Mouse (Mus musculus) forebrain, embryonic 11.5 days (tissue): Measurements from ENCODE around the gene Dedd2. TPM values are rescaled to one million over a fixed set of nuclear protein-coding genes. Genes with fewer than 3 reads are reported as not detected.

Experiments
- ATAC-seq: fragments of 200-750 bp; cut with Nextera tagmentation; replicated peaks from 2 replicates; pipeline ENCODE4 v1.8.0; 2017; ENCODE audit warnings: moderate TSS enrichment; ENCODE audit not compliant: low FRiP score
- DNase-seq: peaks from one replicate; pipeline ENCODE4 v3.0.0-alpha.2; 2017; ENCODE audit warnings: low spot score
- H3K27ac ChIP-seq: fragments of 300-500 bp; sonication (generic); 2 replicates; pipeline ENCODE4 v1.5.1; 2014; ENCODE audit warnings: low read depth, low read length
- H3K27me3 ChIP-seq: fragments of 300-500 bp; sonication (generic); 2 replicates; pipeline ENCODE4 v1.6.1; 2014; ENCODE audit warnings: mild to moderate bottlenecking, low read length, mixed read lengths; ENCODE audit not compliant: control insufficient read depth, insufficient read depth
- H3K36me3 ChIP-seq: fragments of 300-500 bp; sonication (generic); 2 replicates; pipeline ENCODE4 v1.6.1; 2014; ENCODE audit warnings: mild to moderate bottlenecking, low read length, moderate library complexity, mixed read lengths; ENCODE audit not compliant: control insufficient read depth, insufficient read depth
- H3K4me1 ChIP-seq: fragments of 300-500 bp; sonication (generic); replicated peaks from 2 replicates; pipeline ENCODE4 v1.6.1; 2014; ENCODE audit warnings: low read length, mixed read lengths; ENCODE audit not compliant: control insufficient read depth, insufficient read depth
- H3K4me2 ChIP-seq: fragments of 300-500 bp; sonication (generic); 2 replicates; pipeline ENCODE4 v1.6.1; 2014; ENCODE audit warnings: low read depth, mild to moderate bottlenecking, low read length, moderate library complexity, mixed read lengths; ENCODE audit not compliant: severe bottlenecking
- H3K4me3 ChIP-seq: fragments of 300-500 bp; sonication (generic); 2 replicates; pipeline ENCODE4 v1.5.1; 2014; ENCODE audit warnings: low read depth, low read length
- H3K9ac ChIP-seq: fragments of 300-500 bp; sonication (generic); 2 replicates; pipeline ENCODE4 v1.6.1; 2014; ENCODE audit warnings: low read length
- H3K9me3 ChIP-seq: fragments of 300-500 bp; sonication (generic); 2 replicates; pipeline ENCODE4 v1.6.1; 2016; ENCODE audit warnings: low read length, mixed read lengths; ENCODE audit not compliant: control insufficient read depth
- WGBS: fragments of 180-500 bp; shearing (Covaris S2); extraction: QIAGEN DNeasy Blood & Tissue Kit; methylation state at CpG from one replicate; pipeline ENCODE4 v1.1.7; 2014; 5-methylcytosine and 5-hydroxymethylcytosine counted together
- polyA plus RNA-seq: library from polyadenylated mRNA; unstranded; fragments of >200 nt; fragmentation: Nextera tagmentation; extraction: Ambion mirVana; gene quantifications from 2 replicates; pipeline ENCODE4 v1.2.1, GENCODE M21; 2014

Gene Dedd2
- polyA plus RNA-seq, 1 experiment from 2014 or later: 11.2 TPM

GRCm38 (mm10) chr7:25197384-25198018 lies 22.9 kb downstream of the Dedd2 start:
- DNase-seq (no peak), ATAC-seq (no peak)
- Histone ChIP-seq H3K27ac (no peak overlapping the region), H3K4me2 (no peak overlapping the region), H3K4me3 (no peak overlapping the region), H3K9me3 (no peaks in the 10 kb centered on the region), H3K27me3 (no peaks in the 10 kb centered on the region), H3K4me1 (no peaks in the 10 kb centered on the region), H3K9ac (no peak overlapping the region), H3K36me3 (no peaks in the 10 kb centered on the region)
- 81% methylated on average over 10 of the region's 10 CpGs for WGBS

- no peaks in the 10 kb centered on the region for H3K4me1 ChIP-seq
- no peak overlapping the region for H3K4me2 ChIP-seq
- H3K36me3 ChIP-seq: no peaks in the 10 kb centered on the region
- H3K9ac ChIP-seq: no peak overlapping the region
- H3K27me3 ChIP-seq: no peaks in the 10 kb centered on the region
- no peaks in the 10 kb centered on the region for H3K9me3 ChIP-seq
- DNase-seq (no peak), ATAC-seq (no peak)
- 93% methylated on average over 9 of the region's 9 CpGs for WGBS
- H3K4me3 ChIP-seq: no peak overlapping the region
- no peak overlapping the region for H3K27ac ChIP-seq
Observed at GRCm38 (mm10) chr7:25196107-25196506, 24.3 kb downstream of the Dedd2 start.

DNA sequence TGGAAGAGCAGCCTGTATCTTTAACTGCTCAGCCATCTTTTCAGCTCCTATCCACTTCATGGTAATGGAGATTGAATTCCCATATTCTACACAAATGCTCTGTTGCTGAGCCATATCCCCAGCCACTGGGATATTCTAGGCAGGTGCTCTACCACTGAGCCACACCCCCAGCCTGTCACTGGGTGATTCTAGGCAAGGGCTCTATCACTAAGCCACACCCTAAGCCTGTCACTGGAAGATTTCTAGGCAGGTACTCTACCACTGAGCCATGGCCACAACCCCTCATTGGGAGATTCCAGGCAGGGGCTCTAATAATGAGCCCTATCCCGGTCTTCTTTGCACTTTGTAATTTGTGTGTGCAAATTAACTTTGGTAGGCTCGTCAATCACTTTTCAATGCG lies 25.3 kb downstream of the Dedd2 start:
- ATAC-seq (no peak), DNase-seq (no peak)
- Histone ChIP-seq H3K4me2 (no peak overlapping the region), H3K4me3 (no peak overlapping the region), H3K27ac (no peak overlapping the region), H3K9ac (no peak overlapping the region), H3K36me3 (no peaks in the 10 kb centered on the region), H3K27me3 (no peaks in the 10 kb centered on the region), H3K9me3 (no peaks in the 10 kb centered on the region), H3K4me1 (no peaks in the 10 kb centered on the region)
- 77% methylated on average over 3 of the region's 3 CpGs for whole genome bisulfite sequencing

DNA sequence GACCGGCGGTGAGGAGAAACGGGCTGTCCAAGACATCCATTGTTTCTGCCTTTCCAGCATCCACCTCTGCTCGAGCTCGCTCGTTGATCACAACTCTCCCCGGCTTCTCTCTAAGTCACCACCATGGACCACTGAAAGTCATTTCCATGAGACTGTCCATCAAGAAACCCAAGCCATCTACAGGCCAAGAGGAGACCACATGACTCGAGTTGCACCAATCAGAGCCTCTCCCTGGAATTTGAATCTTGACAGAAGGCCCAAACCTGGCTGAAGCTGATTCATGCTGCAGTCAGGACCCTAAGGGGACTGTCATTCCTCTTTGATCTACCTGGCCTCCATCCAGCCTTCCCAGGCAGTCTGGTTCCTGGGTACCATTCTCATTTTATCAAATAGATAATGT lies 28.3 kb downstream of the Dedd2 start:
- Histone ChIP-seq H3K9ac (no peak overlapping the region), H3K4me3 (no peak overlapping the region), H3K9me3 (no peaks in the 10 kb centered on the region), H3K27me3 (no peaks in the 10 kb centered on the region), H3K4me2 (no peak overlapping the region), H3K4me1 (no peaks in the 10 kb centered on the region), H3K36me3 (no peaks in the 10 kb centered on the region), H3K27ac (no peak overlapping the region)
- ATAC-seq (no peak), DNase-seq (no peak)
- WGBS: 80% methylated on average over 8 of the region's 8 CpGs

DNA sequence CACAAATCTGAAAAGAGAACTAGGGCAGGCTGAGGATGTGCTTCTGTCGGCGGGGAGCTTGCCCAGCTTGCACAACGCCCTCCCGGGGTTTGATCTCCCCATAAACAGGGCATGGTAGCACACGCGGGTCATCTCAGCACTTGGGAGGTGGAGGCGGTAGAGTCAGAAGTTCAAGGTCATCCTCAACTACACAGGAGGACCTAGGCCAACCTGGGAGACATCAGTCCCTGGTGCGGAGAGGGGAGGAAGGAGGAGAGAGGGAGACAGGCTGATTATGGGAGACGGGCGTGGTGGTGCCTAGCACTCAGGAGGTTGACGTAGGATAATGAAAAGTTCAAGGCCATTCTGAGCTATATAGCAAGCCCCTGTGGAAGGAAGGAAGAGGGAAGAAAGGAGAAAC lies 29.6 kb downstream of the Dedd2 start:
- Histone ChIP-seq H3K36me3 (no peaks in the 10 kb centered on the region), H3K4me3 (no peak overlapping the region), H3K9ac (no peak overlapping the region), H3K9me3 (no peaks in the 10 kb centered on the region), H3K27ac (no peak overlapping the region), H3K4me1 (no peaks in the 10 kb centered on the region), H3K27me3 (no peaks in the 10 kb centered on the region), H3K4me2 (no peak overlapping the region)
- 91% methylated on average over 11 of the region's 11 CpGs for WGBS
- DNase-seq (no peak), ATAC-seq (no peak)

GRCm38 (mm10) chr7:25187662-25188650 lies 32.5 kb downstream of the Dedd2 start:
- Histone ChIP-seq H3K4me1 (no peaks in the 10 kb centered on the region), H3K9ac (no peak overlapping the region), H3K4me2 (no peak overlapping the region), H3K27ac (no peak overlapping the region), H3K27me3 (peaks cover under 1% of the 10 kb centered on the region), H3K36me3 (no peaks in the 10 kb centered on the region), H3K9me3 (no peaks in the 10 kb centered on the region), H3K4me3 (no peak overlapping the region)
- ATAC-seq (peak; percentile 85), DNase-seq (peak; percentile 95)
- 29% methylated on average over 21 of the region's 21 CpGs for WGBS

GRCm38 (mm10) chr7:25184091-25184490 lies 36.3 kb downstream of the Dedd2 start:
- WGBS: 83% methylated on average over 6 of the region's 6 CpGs

GRCm38 (mm10) chr7:25181814-25182213 lies 38.6 kb downstream of the Dedd2 start:
- Histone ChIP-seq H3K4me2 (peak overlapping the region; percentile 26), H3K4me3 (peak overlapping the region; percentile 5; the same call in 1 of the 2 replicates), H3K27ac (no peak overlapping the region), H3K36me3 (no peaks in the 10 kb centered on the region), H3K9me3 (no peaks in the 10 kb centered on the region), H3K4me1 (no peaks in the 10 kb centered on the region; the same call in 1 of the 2 replicates), H3K27me3 (peaks cover 39% of the 10 kb centered on the region), H3K9ac (no peak overlapping the region)
- no peak for DNase-seq
- WGBS: 4% methylated on average over 21 of the region's 21 CpGs
- ATAC-seq: no peak

More at GRCm38 (mm10) chr7:25184091-25184490, 36.3 kb downstream of the Dedd2 start:
- ATAC-seq: no peak
- no peak overlapping the region for H3K27ac ChIP-seq
- peaks cover 26% of the 10 kb centered on the region for H3K27me3 ChIP-seq
- no peaks in the 10 kb centered on the region for H3K4me1 ChIP-seq
- no peak overlapping the region for H3K4me2 ChIP-seq
- no peak for DNase-seq
- H3K9me3 ChIP-seq: no peaks in the 10 kb centered on the region
- no peaks in the 10 kb centered on the region for H3K36me3 ChIP-seq
- no peak overlapping the region for H3K9ac ChIP-seq
- H3K4me3 ChIP-seq: no peak overlapping the region
